Mouse (Mus musculus): ENCODE measurements at regions not wholly inside any gene's neighbourhood (a gene's known extent, or its start where the extent isn't known, plus 50 kb on each side); places are given as distances from the start of the nearest gene placed in this dataset.

- no peak for DNase-seq (ENCODE audit: low read depth, low spot score)
These were observed 106.1 kb upstream of the Ahr start for GRCm38 (mm10) chr12:35640911-35641345.

GRCm38 (mm10) chr12:35623484-35623883 is 88.6 kb upstream of the Ahr start:
- no peak for DNase-seq (ENCODE audit: low read depth, low spot score)

GRCm38 (mm10) chr12:35614885-35615284 is 80.0 kb upstream of the Ahr start:
- no peak for DNase-seq (ENCODE audit: low read depth, low spot score)

GRCm38 (mm10) chr12:35607652-35608051 is 72.8 kb upstream of the Ahr start:
- no peak for DNase-seq (ENCODE audit: low read depth, low spot score)

GRCm38 (mm10) chr12:35603742-35604141 is 68.9 kb upstream of the Ahr start:
- DNase-seq (ENCODE audit: low read depth, low spot score) = no peak

- DNase-seq (ENCODE audit: low read depth, low spot score) = no peak
These were observed 67.8 kb upstream of the Ahr start for GRCm38 (mm10) chr12:35602589-35602988.

- no peak for DNase-seq (ENCODE audit: low read depth, low spot score)
These were observed 63.5 kb upstream of the Ahr start for GRCm38 (mm10) chr12:35598298-35598697.

GRCm38 (mm10) chr12:35592866-35593265 is 58.0 kb upstream of the Ahr start:
- DNase-seq (ENCODE audit: low read depth, low spot score) = no peak

Data from embryo, embryonic 11.5 days (tissue).